Mouse (Mus musculus): ENCODE results near the gene Myoz2.

The Myoz2 gene

DNA sequence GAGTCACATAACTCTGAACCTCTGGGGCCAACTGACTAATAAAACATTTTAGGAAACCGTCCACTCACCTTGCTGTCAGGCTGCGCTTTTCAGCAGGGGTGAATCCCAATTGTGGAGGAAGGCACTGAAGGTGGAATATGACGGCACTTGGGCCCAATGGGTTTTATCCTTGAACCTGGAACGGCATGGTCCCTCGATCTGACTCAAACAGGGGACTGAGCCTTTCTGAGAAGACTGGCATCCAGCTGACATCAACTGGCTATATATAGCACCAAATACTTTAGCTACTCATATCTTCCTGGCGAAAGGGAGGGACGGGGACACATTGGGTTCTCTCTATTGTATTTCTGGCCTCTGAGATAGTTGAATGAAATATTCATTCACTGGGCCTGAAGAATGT is at the start of gene Myoz2:
TSS of gene Myoz2 (minus strand) at position 264 of the 400 bp plus-strand sequence.
- DNase-seq (ENCODE audit: low spot score in 2 of 2): no peak

DNA sequence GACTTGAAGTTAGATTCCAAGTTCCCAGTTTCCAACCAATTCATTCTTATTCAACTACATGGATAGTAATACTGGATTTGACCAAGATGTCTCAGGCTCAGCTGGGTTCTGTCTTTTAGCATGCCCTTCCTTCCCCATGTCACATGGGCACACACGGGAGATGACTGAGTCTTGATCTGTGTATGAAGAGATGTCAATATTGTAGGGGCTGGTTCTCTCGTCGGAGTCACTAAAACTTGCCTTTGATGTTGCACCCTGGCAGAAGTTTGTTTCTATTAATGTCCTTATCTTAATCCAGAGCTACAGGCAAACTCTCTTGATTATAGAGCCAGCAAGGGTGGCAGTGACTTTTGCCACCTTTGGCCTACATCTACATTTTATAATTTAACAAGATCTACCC is 46.9 kb upstream of the Myoz2 start:
- no peak for DNase-seq (ENCODE audit: low spot score in 2 of 2)

- DNase-seq (ENCODE audit: low spot score in 2 of 2): no peak
Measured at GRCm38 (mm10) chr3:123080943-123081342, 46.1 kb upstream of the Myoz2 start.

- DNase-seq (ENCODE audit: low spot score in 2 of 2): no peak
Measured at GRCm38 (mm10) chr3:123080017-123080725, 45.4 kb upstream of the Myoz2 start.

GRCm38 (mm10) chr3:123075759-123076158 is 40.9 kb upstream of the Myoz2 start:
- no peak for DNase-seq (ENCODE audit: low spot score in 2 of 2)

DNA sequence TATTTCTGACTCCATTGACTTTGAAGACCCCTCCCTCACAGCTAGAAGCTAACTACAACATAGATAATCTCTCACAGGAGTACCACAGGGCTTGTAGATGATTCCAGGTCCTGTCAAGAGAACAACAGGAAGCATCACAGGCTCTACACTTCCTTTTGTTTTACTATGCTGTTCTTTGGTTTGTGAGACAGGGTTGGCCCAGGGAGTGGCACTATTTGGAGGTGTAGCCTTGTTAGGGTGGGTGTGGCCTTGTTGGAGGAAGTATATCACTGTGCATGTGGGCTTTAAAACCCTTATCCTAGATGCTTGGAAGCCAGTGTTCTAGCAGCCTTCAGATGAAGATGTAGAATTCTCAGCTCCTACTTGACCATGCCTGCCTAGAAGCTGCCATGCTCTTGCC is 40.2 kb upstream of the Myoz2 start:
- no peak for DNase-seq (ENCODE audit: low spot score in 2 of 2)

DNA sequence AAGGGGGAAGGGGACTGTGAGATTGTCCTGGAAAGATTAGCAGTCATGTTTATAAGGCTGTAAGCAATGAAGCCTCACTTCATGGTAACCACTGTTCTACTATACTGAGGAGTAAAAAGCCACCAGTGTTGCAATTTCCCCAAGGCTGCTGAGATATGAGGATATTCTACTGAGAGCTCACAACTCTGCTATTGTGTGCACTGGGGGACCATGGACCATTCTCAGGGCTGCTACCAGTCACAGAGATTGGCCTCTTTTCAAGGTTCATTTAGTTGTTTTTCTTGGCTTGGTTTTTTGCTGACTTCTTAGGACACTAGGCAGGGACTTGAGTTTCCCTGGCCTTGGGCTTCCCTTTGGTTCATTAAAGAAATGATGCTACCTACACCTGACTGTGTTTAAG is 38.5 kb upstream of the Myoz2 start:
- no peak for DNase-seq (ENCODE audit: low spot score in 2 of 2)

DNA sequence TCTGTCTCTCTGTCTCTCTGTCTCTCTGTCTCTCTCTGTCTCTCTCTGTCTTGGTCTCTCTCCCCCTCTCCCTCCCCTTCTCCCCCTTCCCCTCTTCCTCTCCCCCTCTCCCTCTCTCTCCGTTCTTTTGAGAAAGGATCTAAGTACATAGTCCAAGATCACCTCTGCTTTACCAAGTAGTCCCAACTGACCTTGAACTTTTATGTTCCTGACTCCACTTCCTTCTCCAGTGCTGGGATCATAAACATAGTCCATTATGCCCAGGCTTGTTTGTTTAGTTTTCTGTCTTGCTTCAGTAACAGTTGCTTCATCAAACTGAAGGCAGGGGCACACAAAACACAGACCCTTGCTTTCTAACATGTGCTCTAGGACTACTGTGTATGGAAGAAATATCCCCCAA is 37.7 kb upstream of the Myoz2 start:
- DNase-seq (ENCODE audit: low spot score in 2 of 2): no peak

DNA sequence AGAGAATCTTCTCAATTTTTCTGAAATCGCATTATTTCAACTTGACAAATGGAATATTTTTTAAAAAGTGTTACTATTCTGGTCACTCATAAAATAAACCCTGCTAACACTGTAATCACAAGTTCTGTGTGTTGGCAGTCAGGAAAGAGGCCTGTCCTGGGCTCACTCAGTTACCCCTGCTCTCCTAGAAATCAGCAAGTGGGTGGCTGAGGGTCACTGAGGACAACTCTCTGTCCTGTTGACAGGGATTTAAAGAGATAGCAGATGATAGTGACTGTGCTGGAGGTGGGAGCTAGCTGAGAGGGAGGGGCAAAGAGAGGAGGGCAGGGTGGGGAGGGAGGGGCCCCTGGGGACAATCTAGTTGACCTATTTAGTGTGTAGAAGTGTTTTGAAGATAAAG is 36.2 kb upstream of the Myoz2 start:
- DNase-seq (ENCODE audit: low spot score in 2 of 2): no peak

- DNase-seq (ENCODE audit: low spot score in 2 of 2): no peak
Measured at GRCm38 (mm10) chr3:123066836-123067235, 32.0 kb upstream of the Myoz2 start.

DNA sequence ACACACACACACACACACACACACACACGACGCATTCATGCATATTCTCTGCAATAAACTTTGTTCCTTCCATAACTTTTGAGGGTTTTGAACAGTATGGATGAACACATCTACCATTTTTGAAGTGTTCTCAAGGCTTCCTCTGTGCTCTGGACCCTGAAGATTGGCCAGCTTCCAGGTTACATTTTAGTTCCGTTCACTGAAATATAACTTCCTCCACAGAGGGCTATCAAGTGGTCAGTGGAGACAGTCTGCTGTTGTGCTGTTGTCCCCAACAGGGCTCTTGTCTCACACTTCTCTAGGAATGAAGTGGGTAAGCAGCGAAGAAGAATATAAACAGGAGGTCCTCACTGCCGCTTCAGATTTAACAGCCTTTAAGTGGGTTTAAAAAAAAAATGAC is 30.7 kb upstream of the Myoz2 start:
- DNase-seq (ENCODE audit: low spot score in 2 of 2): no peak

DNA sequence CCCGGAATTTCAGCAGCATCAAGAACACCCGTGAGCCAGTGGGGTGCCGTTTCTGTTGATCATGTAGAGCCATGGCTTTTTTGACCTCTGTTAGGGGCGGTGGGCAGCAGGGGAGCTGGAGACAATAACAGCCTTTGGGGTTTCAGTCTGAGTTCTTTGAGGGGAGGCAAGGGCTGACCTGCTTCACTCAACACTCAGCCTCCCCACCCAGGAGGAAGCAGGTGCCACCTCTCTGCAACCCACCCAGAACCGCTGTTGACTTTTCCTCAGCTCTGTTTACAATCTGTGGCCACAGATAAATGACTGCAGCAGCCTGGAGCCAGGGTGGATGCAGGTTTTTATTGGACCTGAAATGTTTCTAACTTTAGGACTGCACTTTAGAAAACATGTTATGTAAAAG is 29.4 kb upstream of the Myoz2 start:
- peak in 1 of 2 experiments; percentile 34 for DNase-seq (ENCODE audit: low spot score in 2 of 2)

DNA sequence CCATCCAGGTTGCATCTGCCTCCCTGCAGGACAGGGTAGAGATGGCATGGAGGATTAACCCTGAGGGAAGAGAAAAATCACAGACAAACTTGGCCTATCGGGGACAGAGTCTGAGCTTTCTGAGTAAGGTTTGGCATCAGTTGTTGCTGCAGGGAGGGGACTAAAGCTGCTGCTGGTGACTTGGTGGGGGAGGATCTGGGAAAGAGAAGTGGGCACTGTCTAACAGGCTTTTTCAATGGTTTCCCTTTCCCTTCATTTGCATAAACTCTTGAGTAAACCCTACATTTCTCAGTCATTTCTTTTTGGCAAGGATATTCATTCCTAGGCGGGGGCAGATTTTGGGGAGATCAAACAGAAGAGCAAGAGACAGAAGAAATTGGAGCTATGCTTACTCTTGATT is 27.1 kb upstream of the Myoz2 start:
- DNase-seq (ENCODE audit: low spot score in 2 of 2): no peak

DNA sequence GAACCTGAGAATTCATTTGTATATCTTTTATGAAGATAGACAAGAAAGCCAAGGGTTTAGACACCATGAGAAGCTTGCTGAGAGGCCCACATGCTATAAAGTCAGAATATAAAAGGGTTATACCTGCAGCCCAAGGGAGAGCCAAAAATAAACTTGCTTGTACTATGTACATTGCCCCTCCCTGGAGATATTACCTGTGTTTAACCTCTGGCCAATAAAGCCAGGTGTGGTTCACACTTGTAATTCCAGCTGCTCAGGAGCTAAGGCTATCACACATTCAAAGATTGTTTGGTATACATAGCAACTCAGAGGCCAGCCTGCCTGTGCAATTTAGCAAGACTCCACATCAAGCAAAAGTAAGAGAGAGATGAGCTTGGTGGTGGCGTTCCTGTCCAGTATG is 24.0 kb upstream of the Myoz2 start:
- DNase-seq (ENCODE audit: low spot score in 2 of 2): no peak

DNA sequence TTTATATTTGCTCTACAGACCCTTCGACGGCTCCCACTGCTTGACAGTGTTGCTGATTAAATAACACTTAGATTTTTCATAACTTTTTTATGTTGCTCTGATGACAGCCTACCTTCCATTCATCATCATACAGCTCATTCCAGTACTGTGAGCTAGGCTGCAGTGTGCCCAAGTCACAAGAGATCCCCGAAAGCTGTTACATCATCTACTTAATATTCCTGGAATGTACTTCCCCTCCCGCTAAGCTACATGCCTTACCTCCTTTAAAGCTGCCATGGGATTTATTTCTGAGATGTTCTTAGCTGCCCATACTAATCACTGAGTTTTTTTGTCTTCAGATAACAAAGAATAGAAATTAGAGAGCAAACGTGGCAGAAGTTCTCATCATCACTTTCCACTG is 19.4 kb upstream of the Myoz2 start:
- no peak for DNase-seq (ENCODE audit: low spot score in 2 of 2)

GRCm38 (mm10) chr3:123053192-123053938 is 18.6 kb upstream of the Myoz2 start:
- DNase-seq (ENCODE audit: low spot score in 2 of 2): no peak

DNA sequence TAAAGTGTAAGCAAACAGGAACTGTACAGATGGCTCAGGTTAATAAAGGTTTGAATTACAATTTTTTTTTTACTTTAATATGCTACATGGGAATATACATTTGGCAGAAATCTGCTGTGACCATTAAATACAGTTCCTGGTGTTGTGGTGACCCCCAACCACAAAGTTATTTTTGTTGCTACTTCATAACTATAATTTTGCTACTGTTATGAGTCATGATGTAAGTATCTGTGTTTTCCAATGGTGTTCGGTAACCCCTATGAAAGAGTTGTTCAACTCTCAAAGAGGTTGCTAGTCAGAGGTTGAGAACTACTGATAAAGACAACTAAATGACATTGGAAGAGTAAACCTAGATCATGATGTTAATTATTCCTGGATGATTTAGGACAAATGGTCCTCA is 7.5 kb upstream of the Myoz2 start:
- DNase-seq (ENCODE audit: low spot score in 2 of 2): no peak

GRCm38 (mm10) chr3:123033804-123034203 is 1.0 kb downstream of the Myoz2 start:
- no peak for DNase-seq (ENCODE audit: low spot score in 2 of 2)

- DNase-seq (ENCODE audit: low spot score in 2 of 2): no peak
Measured at GRCm38 (mm10) chr3:123025634-123026033, 9.2 kb downstream of the Myoz2 start.

- DNase-seq (ENCODE audit: low spot score in 2 of 2): no peak
Measured at GRCm38 (mm10) chr3:123024496-123025234, 10.2 kb downstream of the Myoz2 start.

GRCm38 (mm10) chr3:123018792-123019191 is 16.0 kb downstream of the Myoz2 start:
- no peak for DNase-seq (ENCODE audit: low spot score in 2 of 2)

DNA sequence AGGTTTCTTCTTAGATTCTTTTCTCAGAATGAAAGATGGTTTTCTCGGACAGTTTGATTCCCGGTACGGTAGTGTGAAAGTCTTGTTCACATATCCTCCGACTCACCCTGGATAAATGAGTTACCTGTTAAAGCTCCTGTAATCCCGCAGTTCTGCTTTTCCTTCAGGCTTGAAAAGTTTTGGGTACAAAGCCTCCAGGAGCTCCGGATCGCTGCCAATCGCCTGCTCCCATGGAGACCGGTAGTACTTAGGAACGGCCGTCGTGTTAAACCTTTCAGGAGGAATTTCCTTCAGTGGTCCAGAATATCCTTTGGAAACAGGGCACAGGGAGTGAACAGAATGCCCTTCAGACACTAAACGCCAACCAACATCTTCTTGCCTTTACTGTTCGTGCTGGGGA is 21.3 kb downstream of the Myoz2 start:
- no peak for DNase-seq (ENCODE audit: low spot score in 2 of 2)

DNA sequence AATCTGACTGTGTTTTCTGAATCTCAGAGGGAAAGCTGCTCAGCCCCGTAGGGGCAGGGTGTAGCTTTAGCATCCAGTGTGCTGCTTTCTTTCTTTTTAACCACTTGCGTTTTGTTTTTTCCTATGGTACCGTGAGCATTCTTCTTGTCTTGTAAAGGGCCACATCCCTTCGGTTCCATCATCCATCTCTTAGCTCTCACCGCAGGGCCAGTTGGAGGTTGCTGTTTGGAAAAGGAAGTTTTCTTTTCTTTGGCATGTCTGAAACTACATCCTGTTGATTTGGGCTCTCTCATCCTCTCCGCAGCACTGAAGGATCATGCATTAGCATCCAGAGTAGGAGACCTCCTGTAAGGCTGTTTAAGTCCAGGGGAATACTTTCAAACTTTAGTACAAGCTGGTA is 25.4 kb downstream of the Myoz2 start:
- DNase-seq (ENCODE audit: low spot score in 2 of 2): no peak
